Mouse (Mus musculus): Measurements from ENCODE around the gene Pls1. TPM values are rescaled to one million over a fixed set of nuclear protein-coding genes. Genes with fewer than 3 reads are reported as not detected.

Pls1 gene
- polyA plus RNA-seq, 1 experiment from 2014 or later: 9.4 TPM

GRCm38 (mm10) chr9:95805449-95805848, 39.7 kb downstream of the Pls1 start:
- H3K27ac ChIP-seq (ENCODE audit: low read depth): no peak overlapping the region
- no peak overlapping the region for H3K4me3 ChIP-seq (ENCODE audit: low read depth, low read length)
- no peak overlapping the region for H3K9ac ChIP-seq
- DNase-seq (no peak), ATAC-seq (ENCODE audit: insufficient read depth) (no peak)
- H3K27me3 ChIP-seq (ENCODE audit: insufficient read depth, low read length): no peaks in the 10 kb centered on the region
- no peaks in the 10 kb centered on the region for H3K9me3 ChIP-seq (ENCODE audit: low read depth, low read length)
- no peaks in the 10 kb centered on the region for H3K4me1 ChIP-seq (ENCODE audit: insufficient read depth)
- TF ChIP-seq CTCF (IDR thresholded peaks at IDR 0.05; ENCODE audit: low read depth): no peak
- no peaks in the 10 kb centered on the region for H3K36me3 ChIP-seq (ENCODE audit: insufficient read depth)
- 72% methylated on average over 12 of the region's 12 CpGs for WGBS
- H3K4me2 ChIP-seq: no peak overlapping the region

- TF ChIP-seq CTCF (IDR thresholded peaks at IDR 0.05; ENCODE audit: low read depth): no peak
- 85% methylated on average over 3 of the region's 3 CpGs for WGBS
- no peak overlapping the region for H3K27ac ChIP-seq (ENCODE audit: low read depth)
- H3K4me3 ChIP-seq (ENCODE audit: low read depth, low read length): no peak overlapping the region
- no peak overlapping the region for H3K4me2 ChIP-seq
- no peaks in the 10 kb centered on the region for H3K36me3 ChIP-seq (ENCODE audit: insufficient read depth)
- H3K9me3 ChIP-seq (ENCODE audit: low read depth, low read length): no peaks in the 10 kb centered on the region
- no peaks in the 10 kb centered on the region for H3K27me3 ChIP-seq (ENCODE audit: insufficient read depth, low read length)
- no peaks in the 10 kb centered on the region for H3K4me1 ChIP-seq (ENCODE audit: insufficient read depth)
- no peak overlapping the region for H3K9ac ChIP-seq
- DNase-seq (no peak), ATAC-seq (ENCODE audit: insufficient read depth) (no peak)
Measured at GRCm38 (mm10) chr9:95803783-95804182, 41.3 kb downstream of the Pls1 start.

GRCm38 (mm10) chr9:95801610-95802451, 43.3 kb downstream of the Pls1 start:
- 43% methylated on average over 10 of the region's 10 CpGs for whole genome bisulfite sequencing
- ATAC-seq (ENCODE audit: insufficient read depth): no peak; the same call in 1 of the 2 replicates
- H3K36me3 ChIP-seq (ENCODE audit: insufficient read depth): no peaks in the 10 kb centered on the region

GRCm38 (mm10) chr9:95796323-95796722, 48.8 kb downstream of the Pls1 start:
- Histone ChIP-seq H3K4me1 (ENCODE audit: insufficient read depth) (no peaks in the 10 kb centered on the region), H3K9ac (no peak overlapping the region), H3K27ac (ENCODE audit: low read depth) (no peak overlapping the region), H3K4me3 (ENCODE audit: low read depth, low read length) (no peak overlapping the region), H3K4me2 (no peak overlapping the region), H3K36me3 (ENCODE audit: insufficient read depth) (no peaks in the 10 kb centered on the region), H3K9me3 (ENCODE audit: low read depth, low read length) (no peaks in the 10 kb centered on the region), H3K27me3 (ENCODE audit: insufficient read depth, low read length) (no peaks in the 10 kb centered on the region)
- DNase-seq (no peak), ATAC-seq (ENCODE audit: insufficient read depth) (no peak)
- WGBS: 89% methylated on average over 2 of the region's 2 CpGs
- TF ChIP-seq CTCF (IDR thresholded peaks at IDR 0.05; ENCODE audit: low read depth): no peak

More at GRCm38 (mm10) chr9:95801610-95802451, 43.3 kb downstream of the Pls1 start:
- no peaks in the 10 kb centered on the region for H3K27me3 ChIP-seq (ENCODE audit: insufficient read depth, low read length)
- no peak overlapping the region for H3K4me2 ChIP-seq
- H3K27ac ChIP-seq (ENCODE audit: low read depth): no peak overlapping the region
- H3K4me3 ChIP-seq (ENCODE audit: low read depth, low read length): no peak overlapping the region
- no peak for TF ChIP-seq CTCF (IDR thresholded peaks at IDR 0.05; ENCODE audit: low read depth)
- no peak for DNase-seq
- H3K9me3 ChIP-seq (ENCODE audit: low read depth, low read length): no peaks in the 10 kb centered on the region
- H3K4me1 ChIP-seq (ENCODE audit: insufficient read depth): no peaks in the 10 kb centered on the region
- H3K9ac ChIP-seq: no peak overlapping the region

GRCm38 (mm10) chr9:95795844-95796243, 49.3 kb downstream of the Pls1 start:
- WGBS: 88% methylated on average over 5 of the region's 5 CpGs
- no peak for ATAC-seq (ENCODE audit: insufficient read depth)

GRCm38 (mm10) chr9:95795077-95795784, 49.9 kb downstream of the Pls1 start:
- no peaks in the 10 kb centered on the region for H3K36me3 ChIP-seq (ENCODE audit: insufficient read depth)
- DNase-seq (no peak), ATAC-seq (ENCODE audit: insufficient read depth) (no peak)
- H3K4me2 ChIP-seq: no peak overlapping the region
- H3K9ac ChIP-seq: no peak overlapping the region
- 93% methylated on average over 2 of the region's 2 CpGs for WGBS
- no peaks in the 10 kb centered on the region for H3K27me3 ChIP-seq (ENCODE audit: insufficient read depth, low read length)
- H3K27ac ChIP-seq (ENCODE audit: low read depth): no peak overlapping the region
- no peaks in the 10 kb centered on the region for H3K4me1 ChIP-seq (ENCODE audit: insufficient read depth)
- no peak for TF ChIP-seq CTCF (IDR thresholded peaks at IDR 0.05; ENCODE audit: low read depth)
- H3K4me3 ChIP-seq (ENCODE audit: low read depth, low read length): no peak overlapping the region
- no peaks in the 10 kb centered on the region for H3K9me3 ChIP-seq (ENCODE audit: low read depth, low read length)

More at GRCm38 (mm10) chr9:95795844-95796243, 49.3 kb downstream of the Pls1 start:
- Histone ChIP-seq H3K27ac (ENCODE audit: low read depth) (no peak overlapping the region), H3K36me3 (ENCODE audit: insufficient read depth) (no peaks in the 10 kb centered on the region), H3K4me2 (no peak overlapping the region), H3K27me3 (ENCODE audit: insufficient read depth, low read length) (no peaks in the 10 kb centered on the region), H3K4me1 (ENCODE audit: insufficient read depth) (no peaks in the 10 kb centered on the region), H3K9ac (no peak overlapping the region), H3K4me3 (ENCODE audit: low read depth, low read length) (no peak overlapping the region), H3K9me3 (ENCODE audit: low read depth, low read length) (no peaks in the 10 kb centered on the region)
- TF ChIP-seq CTCF (IDR thresholded peaks at IDR 0.05; ENCODE audit: low read depth): no peak
- DNase-seq: no peak

Data from lung, embryonic 14.5 days (tissue).